Comparison of ENCODE assay signal across 8 mouse cellular contexts in the genomic region with DNA sequence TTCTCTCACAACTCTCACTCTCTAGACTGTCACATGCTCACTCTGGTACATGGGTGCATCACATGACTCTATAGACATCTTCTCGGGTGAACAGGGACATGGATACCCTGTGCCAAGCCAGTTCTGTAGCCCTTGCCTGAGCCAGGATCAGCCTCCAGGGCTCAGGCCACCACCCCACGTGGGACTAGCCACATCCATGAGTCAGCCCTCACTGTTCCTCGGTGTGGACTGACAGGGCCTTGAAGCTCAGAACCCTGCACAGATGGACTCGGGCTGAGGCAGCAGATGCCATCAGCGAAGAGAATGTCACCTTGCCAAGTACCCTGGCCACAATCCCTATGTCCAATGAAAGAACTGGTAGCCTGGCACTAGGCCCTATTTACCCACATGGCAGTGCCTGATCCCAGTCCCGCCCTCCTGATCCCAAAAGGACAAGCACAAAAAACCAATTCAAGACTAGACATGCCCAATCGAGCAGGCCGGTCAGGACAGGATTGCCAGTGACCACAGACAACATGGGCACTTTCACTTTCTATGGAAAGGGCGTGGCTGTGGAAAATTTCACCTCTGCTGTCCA. TPM values are rescaled to one million over a fixed set of nuclear protein-coding genes. Genes with fewer than 3 reads are reported as not detected.
DNase-seq lines count a peak whose midpoint lies in the region; ATAC-seq lines count a peak whose summit lies in the region.

No protein-coding gene starts in this region.

- intact Hi-C loops in heart, postnatal 14 days (cut with DNase I), result no loop called here

- 76% methylated on average over 9 of the region's 9 CpGs for WGBS in heart, embryonic 15.5 days
- WGBS in forebrain, embryonic 16.5 days, result 72% methylated on average over 9 of the region's 9 CpGs

- no peaks in the 10 kb centered on the region for H3K36me3 ChIP-seq in heart, embryonic 15.5 days
- no peaks in the 10 kb centered on the region for H3K36me3 ChIP-seq in forebrain, embryonic 16.5 days (ENCODE audit: control insufficient read depth, insufficient read depth)

- ATAC-seq in heart, embryonic 15.5 days (replicated peaks; ENCODE audit: insufficient number of reproducible peaks, insufficient read depth, low FRiP score, low read depth), result peak; percentile 19; the same call in 1 of the 2 replicates
- ATAC-seq in forebrain, embryonic 16.5 days, result peak; percentile 80

- H3K9me3 ChIP-seq in heart, embryonic 15.5 days (replicated peaks), result no peaks in the 10 kb centered on the region
- no peaks in the 10 kb centered on the region for H3K9me3 ChIP-seq in forebrain, embryonic 16.5 days (ENCODE audit: control insufficient read depth, low read length)

- H3K9ac ChIP-seq in heart, embryonic 15.5 days, result no peak overlapping the region
- no peak overlapping the region for H3K9ac ChIP-seq in forebrain, embryonic 16.5 days (replicated peaks; ENCODE audit: low read depth, low read length)

- no peaks in the 10 kb centered on the region for H3K27me3 ChIP-seq in heart, embryonic 15.5 days
- no peaks in the 10 kb centered on the region for H3K27me3 ChIP-seq in forebrain, embryonic 16.5 days (replicated peaks; ENCODE audit: control insufficient read depth, insufficient read depth, low read length)

- no peak for DNase-seq in heart, postnatal 14 days
- DNase-seq in 3134 (ENCODE audit: extremely low read depth, insufficient read length, low spot score), result peak; percentile 94
- peak; percentile 23 for DNase-seq in adrenal gland, postnatal 10 days
- DNase-seq in thymus, postnatal 36 days, result no peak
- no peak for DNase-seq in embryo, embryonic 10 days (ENCODE audit: low spot score)
- DNase-seq in gastrocnemius, postnatal 4 days (ENCODE audit: low spot score in 2 of 2), result no peak

- H3K4me2 ChIP-seq in heart, embryonic 15.5 days, result no peak overlapping the region
- no peak overlapping the region for H3K4me2 ChIP-seq in forebrain, embryonic 16.5 days (ENCODE audit: low read length)

- no peak overlapping the region for H3K27ac ChIP-seq in heart, embryonic 15.5 days
- no peak overlapping the region for H3K27ac ChIP-seq in forebrain, embryonic 16.5 days (ENCODE audit: low read length)

- H3K4me1 ChIP-seq in heart, embryonic 15.5 days (replicated peaks), result peaks cover 50% of the 10 kb centered on the region
- peaks cover 2% of the 10 kb centered on the region; the same call in 1 of the 2 replicates for H3K4me1 ChIP-seq in forebrain, embryonic 16.5 days (replicated peaks; ENCODE audit: control insufficient read depth, insufficient read depth, low read length)

- no peak overlapping the region for H3K4me3 ChIP-seq in heart, embryonic 15.5 days
- H3K4me3 ChIP-seq in forebrain, embryonic 16.5 days (replicated peaks; ENCODE audit: low read length), result no peak overlapping the region

RNA-seq across cellular contexts. Expression of a gene that starts 59.2 kb away (rescaled TPM):
- polyA plus RNA-seq in heart, embryonic 15.5 days (2015; fragmentation: Nextera tagmentation; extraction: Ambion mirVana), result 186 and 190 TPM in 2 replicates
- 100 to 1,000 TPM; 120 to 132 TPM for total RNA-seq in heart, postnatal 14 days (2021)
- 10 to 100 TPM; 27.3 to 38.4 TPM for total RNA-seq in adrenal gland, postnatal 10 days (2021)
- 105 and 107 TPM in 2 replicates for polyA plus RNA-seq in forebrain, embryonic 16.5 days (2015; fragmentation: Nextera tagmentation; extraction: Ambion mirVana)
- 10 to 100 TPM; 26.1 to 27.2 TPM for total RNA-seq in gastrocnemius, postnatal 4 days (2021)

Comparison
In these comparisons a context has a peak if more than half of its experiments do, and no peak if none do; other contexts are left out.
1. DNase-seq: peak in 3134 (single experiment) and adrenal gland, postnatal 10 days (single experiment); none in heart, postnatal 14 days (0 of 2), thymus, postnatal 36 days (0 of 2), embryo, embryonic 10 days (single experiment) and gastrocnemius, postnatal 4 days (0 of 2).